Mouse (Mus musculus): Measurements from ENCODE around the gene Tead2.

DNA sequence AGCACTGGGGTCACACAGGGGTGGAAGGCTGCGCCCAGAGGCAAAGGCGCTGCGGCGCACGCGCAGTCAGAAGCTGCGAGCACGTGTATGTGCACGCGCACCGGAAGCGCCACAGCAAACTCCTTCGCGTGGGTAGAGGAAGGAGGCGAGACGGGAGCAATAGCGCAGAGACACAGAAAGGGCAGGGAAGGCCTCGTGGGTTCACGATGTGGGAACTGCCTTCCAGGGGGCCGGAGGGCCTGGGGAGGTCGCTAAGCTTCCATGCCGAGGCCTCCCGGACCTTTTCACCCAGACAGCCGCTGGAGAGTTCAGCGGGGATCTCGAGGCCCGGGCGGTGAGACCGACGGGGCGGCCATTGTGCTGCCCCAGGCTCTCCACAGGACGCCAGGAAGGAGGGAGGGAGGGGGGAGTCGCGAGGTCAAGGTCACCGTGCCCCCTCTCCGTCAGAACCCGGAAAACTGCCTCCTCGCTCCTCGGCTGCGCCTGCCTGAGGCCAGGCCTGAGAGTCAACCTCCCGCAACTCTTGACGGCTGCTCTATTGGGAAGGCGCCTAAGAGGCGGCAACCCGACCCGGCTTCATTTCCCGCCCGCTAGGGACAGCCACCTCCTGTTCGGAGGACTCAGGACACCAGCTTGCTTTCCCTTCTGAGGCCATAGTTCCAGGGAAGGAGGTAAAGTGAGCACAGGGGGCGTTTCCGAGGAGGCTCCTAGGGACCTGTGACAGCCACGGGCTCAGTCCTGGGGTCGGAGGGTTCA, 25.3 kb downstream of the Tead2 start, which contains the start of gene Slc6a16:
- TF ChIP-seq CTCF (IDR thresholded peaks at IDR 0.05; ENCODE audit: extremely low read depth, insufficient read depth, insufficient read length, insufficient replicate concordance) (no peak), POLR2A (IDR thresholded peaks at IDR 0.05; ENCODE audit: low read depth, low read length) (no peak)
